Mouse (Mus musculus) stomach, embryonic 15.5 days (tissue): ENCODE results near the gene Smarcd3. TPM values are rescaled to one million over a fixed set of nuclear protein-coding genes. Genes with fewer than 3 reads are reported as not detected.

Experiments used
- ATAC-seq: fragments of 200-750 bp; cut with Nextera tagmentation; 2 replicates; pipeline ENCODE4 v1.8.0; 2017; ENCODE audit warnings: low read depth, moderate number of reproducible peaks, moderate TSS enrichment; ENCODE audit not compliant: insufficient read depth, low FRiP score
- H3K27ac ChIP-seq: fragments of 300-500 bp; sonication (generic); 2 replicates; pipeline ENCODE4 v1.5.1; 2015; ENCODE audit warnings: mild to moderate bottlenecking, inconsistent platforms
- H3K27me3 ChIP-seq: fragments of 300-500 bp; sonication (generic); replicated peaks from 2 replicates; pipeline ENCODE4 v1.6.1; 2015; ENCODE audit warnings: inconsistent platforms
- H3K36me3 ChIP-seq: fragments of 300-500 bp; sonication (generic); 2 replicates; pipeline ENCODE4 v1.6.1; 2015; ENCODE audit warnings: inconsistent platforms
- H3K4me1 ChIP-seq: fragments of 300-500 bp; sonication (generic); 2 replicates; pipeline ENCODE4 v1.6.1; 2015; ENCODE audit warnings: inconsistent platforms
- H3K4me2 ChIP-seq: fragments of 300-500 bp; sonication (generic); 2 replicates; pipeline ENCODE4 v1.6.1; 2015; ENCODE audit warnings: mild to moderate bottlenecking, inconsistent platforms
- H3K4me3 ChIP-seq: fragments of 300-500 bp; sonication (generic); replicated peaks from 2 replicates; pipeline ENCODE4 v1.5.1; 2015; ENCODE audit warnings: inconsistent platforms
- H3K9ac ChIP-seq: fragments of 300-500 bp; sonication (generic); 2 replicates; pipeline ENCODE4 v1.6.1; 2015; ENCODE audit warnings: inconsistent platforms
- H3K9me3 ChIP-seq: fragments of 300-500 bp; sonication (generic); 2 replicates; pipeline ENCODE4 v1.6.1; 2016; ENCODE audit warnings: inconsistent platforms
- WGBS: fragments of 180-500 bp; shearing (Covaris S2); methylation state at CpG from one replicate; pipeline ENCODE4 v1.1.7; 2015; 5-methylcytosine and 5-hydroxymethylcytosine counted together
- polyA plus RNA-seq: library from polyadenylated mRNA; unstranded; fragments of >200 nt; fragmentation: Nextera tagmentation; extraction: Ambion mirVana; gene quantifications from 2 replicates; pipeline ENCODE4 v1.2.1, GENCODE M21; 2015

Smarcd3 gene
- polyA plus RNA-seq, 1 experiment from 2014 or later: 22.2 TPM

DNA sequence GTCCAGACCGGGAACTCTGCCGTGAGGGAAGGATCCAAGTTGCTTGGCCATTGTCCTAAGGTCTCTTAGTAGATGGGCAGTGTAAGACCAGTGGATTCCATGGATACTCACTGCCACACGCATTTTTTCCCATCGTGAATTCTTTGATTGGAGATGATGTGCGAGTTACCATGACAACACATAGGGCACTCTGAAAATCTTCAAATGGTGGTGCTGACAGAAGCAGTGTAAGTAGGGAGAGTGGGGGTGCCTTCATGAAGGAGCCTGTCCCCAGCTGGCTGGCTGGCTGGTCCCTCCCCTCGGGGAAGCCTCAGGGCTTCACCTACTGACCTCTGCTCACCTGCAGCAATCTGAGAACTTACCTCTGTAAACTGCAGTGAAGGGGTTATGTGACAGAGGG, 14.9 kb upstream of the Smarcd3 start:
- no peaks in the 10 kb centered on the region for H3K9me3 ChIP-seq
- no peak overlapping the region for H3K9ac ChIP-seq
- no peak overlapping the region for H3K27ac ChIP-seq
- ATAC-seq: no peak
- no peak overlapping the region for H3K4me2 ChIP-seq
- no peak overlapping the region for H3K4me3 ChIP-seq
- H3K4me1 ChIP-seq: no peaks in the 10 kb centered on the region
- H3K36me3 ChIP-seq: no peaks in the 10 kb centered on the region
- WGBS: 63% methylated on average over 6 of the region's 6 CpGs
- H3K27me3 ChIP-seq: no peaks in the 10 kb centered on the region

DNA sequence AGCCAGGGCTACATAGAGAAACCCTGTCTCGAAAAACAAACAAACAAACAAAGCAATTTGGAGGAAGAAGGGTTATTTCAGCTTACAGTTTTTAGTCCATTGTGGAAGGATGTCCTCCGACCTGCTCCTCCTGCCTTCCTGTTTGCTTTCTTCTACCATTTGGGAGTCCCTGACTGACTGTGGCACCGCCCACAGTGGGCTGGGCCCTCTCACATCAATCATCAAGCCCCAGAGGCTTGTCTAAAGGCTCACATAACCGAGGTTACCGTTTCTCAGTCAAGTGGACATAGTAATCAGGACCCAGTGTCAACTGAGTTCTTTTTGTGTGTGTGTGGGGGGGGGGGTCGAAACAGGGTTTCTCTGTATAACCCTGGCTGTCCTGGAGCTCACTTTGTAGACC, 13.9 kb upstream of the Smarcd3 start:
- WGBS: 43% methylated on average over 6 of the region's 6 CpGs
- no peak for ATAC-seq

DNA sequence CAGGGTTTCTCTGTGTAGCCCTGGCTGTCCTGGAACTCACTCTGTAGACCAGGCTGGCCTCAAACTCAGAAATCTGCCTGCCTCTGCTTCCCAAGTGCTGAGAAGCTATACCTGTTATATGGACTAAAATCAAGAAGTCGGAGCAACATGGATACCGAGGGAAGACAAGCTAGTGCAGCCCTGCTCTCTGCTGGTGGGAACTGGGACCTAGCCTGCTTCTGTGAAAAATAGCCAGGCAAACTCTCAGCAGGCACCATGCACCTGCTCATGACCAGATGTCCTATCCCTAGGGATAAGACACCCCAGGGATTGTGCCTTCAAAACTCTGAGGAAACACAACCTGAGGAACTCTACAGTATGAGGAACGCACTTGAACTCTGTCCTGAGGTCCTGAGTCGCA, 12.8 kb upstream of the Smarcd3 start:
- 71% methylated on average over 4 of the region's 4 CpGs for whole genome bisulfite sequencing
- Histone ChIP-seq H3K9me3 (no peaks in the 10 kb centered on the region), H3K4me2 (no peak overlapping the region), H3K4me1 (no peaks in the 10 kb centered on the region), H3K4me3 (no peak overlapping the region), H3K27me3 (no peaks in the 10 kb centered on the region), H3K27ac (no peak overlapping the region), H3K36me3 (no peaks in the 10 kb centered on the region), H3K9ac (no peak overlapping the region)
- ATAC-seq: no peak

More for the DNA sequence above, 13.9 kb upstream of the Smarcd3 start:
- Histone ChIP-seq H3K4me3 (no peak overlapping the region), H3K4me1 (no peaks in the 10 kb centered on the region), H3K4me2 (no peak overlapping the region), H3K9ac (no peak overlapping the region), H3K27ac (no peak overlapping the region), H3K36me3 (no peaks in the 10 kb centered on the region), H3K9me3 (no peaks in the 10 kb centered on the region), H3K27me3 (no peaks in the 10 kb centered on the region)

DNA sequence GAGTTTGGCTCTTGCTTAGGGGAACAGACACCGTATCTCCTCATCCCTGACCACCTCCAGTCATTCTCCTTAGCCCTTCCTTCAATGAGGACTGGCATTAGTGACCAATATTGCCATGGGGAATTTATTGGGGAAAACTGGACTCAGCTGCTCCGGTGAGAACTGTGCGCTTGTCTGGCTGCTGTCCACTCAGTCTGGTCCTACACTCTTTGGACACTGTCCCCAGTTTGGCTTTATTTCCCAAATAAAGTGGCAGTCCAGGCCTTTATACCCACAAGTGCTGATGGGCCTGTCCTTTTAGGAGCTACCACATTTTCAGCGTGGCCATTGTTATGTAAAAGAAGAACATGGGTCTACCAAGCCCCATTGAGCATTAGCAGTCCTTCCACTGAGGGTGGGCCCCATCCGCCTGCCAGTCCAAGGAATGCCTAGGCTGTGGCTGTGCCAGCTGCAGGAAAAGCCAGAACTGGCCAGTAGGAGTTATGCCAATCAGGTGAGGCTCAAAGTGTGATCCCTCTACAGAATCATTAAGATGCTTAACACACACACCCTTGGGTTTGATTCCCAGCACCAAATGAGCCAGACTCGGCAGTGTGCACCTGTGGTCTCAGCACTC, 11.4 kb upstream of the Smarcd3 start:
- H3K36me3 ChIP-seq: no peaks in the 10 kb centered on the region
- H3K4me1 ChIP-seq: no peaks in the 10 kb centered on the region
- H3K27me3 ChIP-seq: no peaks in the 10 kb centered on the region
- 71% methylated on average over 6 of the region's 6 CpGs for WGBS
- no peak overlapping the region for H3K27ac ChIP-seq
- no peak overlapping the region for H3K4me2 ChIP-seq
- no peak for ATAC-seq
- no peaks in the 10 kb centered on the region for H3K9me3 ChIP-seq
- no peak overlapping the region for H3K9ac ChIP-seq
- no peak overlapping the region for H3K4me3 ChIP-seq

DNA sequence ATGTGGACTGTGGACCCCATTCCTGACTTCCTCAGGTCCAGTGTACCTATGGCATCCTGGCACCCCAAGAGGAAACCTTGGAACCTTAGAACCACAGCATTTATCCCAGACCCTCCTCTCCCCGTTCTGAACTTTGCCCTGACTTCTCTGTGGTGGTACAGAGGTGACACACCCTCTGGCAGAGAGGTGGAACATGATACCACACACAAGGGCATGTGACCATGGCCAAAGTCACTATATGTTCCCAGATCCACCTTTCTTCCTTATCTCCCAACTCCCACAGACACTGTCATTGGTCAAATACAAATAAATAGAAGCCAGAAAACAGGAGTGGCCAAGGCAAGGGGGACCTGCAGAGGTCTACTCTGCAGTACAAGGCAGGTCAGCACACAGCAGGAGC, 10.9 kb upstream of the Smarcd3 start:
- Histone ChIP-seq H3K9ac (no peak overlapping the region), H3K27ac (no peak overlapping the region), H3K4me1 (no peaks in the 10 kb centered on the region), H3K4me3 (no peak overlapping the region), H3K4me2 (no peak overlapping the region), H3K9me3 (no peaks in the 10 kb centered on the region), H3K36me3 (no peaks in the 10 kb centered on the region), H3K27me3 (no peaks in the 10 kb centered on the region)
- WGBS: 36% methylated on average over 1 of the region's 1 CpGs
- ATAC-seq: no peak; the same call in 1 of the 2 replicates

DNA sequence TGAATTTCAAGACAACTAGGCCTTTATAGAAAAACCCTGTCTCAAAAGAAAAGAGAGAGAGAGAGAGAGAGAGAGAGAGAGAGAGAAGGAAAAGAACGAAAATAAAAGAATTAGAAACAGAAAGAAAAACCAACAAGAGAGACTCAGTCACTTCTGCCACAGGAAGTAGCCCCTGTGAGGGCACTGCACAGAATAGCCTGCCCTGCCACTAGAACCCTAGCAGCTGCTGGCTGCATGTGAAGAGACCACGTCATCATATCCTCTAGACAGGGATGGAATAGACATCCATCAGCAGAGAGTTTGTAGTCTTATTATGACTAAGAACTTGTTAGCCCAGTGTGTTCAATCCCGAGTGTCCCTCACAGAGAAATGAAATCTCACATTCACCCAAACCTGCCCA, 5.5 kb upstream of the Smarcd3 start:
- Histone ChIP-seq H3K4me2 (no peak overlapping the region), H3K36me3 (no peaks in the 10 kb centered on the region), H3K9me3 (no peaks in the 10 kb centered on the region), H3K27me3 (0 out of 2 replicates have a peak, but pooled peaks cover under 1% of the 10 kb centered on the region), H3K27ac (no peak overlapping the region), H3K4me3 (no peak overlapping the region), H3K4me1 (no peaks in the 10 kb centered on the region), H3K9ac (no peak overlapping the region)
- 56% methylated on average over 3 of the region's 3 CpGs for WGBS
- no peak for ATAC-seq

DNA sequence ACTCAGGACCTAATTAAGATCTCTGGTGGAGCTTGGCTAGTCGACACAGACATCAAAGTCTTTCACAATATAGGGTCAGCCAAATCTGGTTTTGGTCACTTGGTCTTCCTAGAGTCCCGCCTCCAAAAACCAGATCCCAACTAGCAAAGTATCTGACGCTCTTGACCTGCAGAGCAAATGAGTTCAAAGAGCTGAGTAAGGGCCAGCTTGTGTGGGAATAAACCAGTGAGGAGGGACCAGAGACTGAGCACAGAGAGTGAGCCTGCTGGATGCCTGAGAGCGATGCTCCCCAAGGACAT, 560 bp upstream of the Smarcd3 start:
- H3K9me3 ChIP-seq: no peaks in the 10 kb centered on the region
- H3K4me2 ChIP-seq: peak overlapping the region; percentile 69
- no peak overlapping the region for H3K27ac ChIP-seq
- H3K36me3 ChIP-seq: no peaks in the 10 kb centered on the region
- ATAC-seq: no peak
- 0 out of 2 replicates have a peak, but pooled peaks cover 12% of the 10 kb centered on the region for H3K27me3 ChIP-seq
- H3K4me1 ChIP-seq: peaks cover 4% of the 10 kb centered on the region
- peak overlapping the region; percentile 46 for H3K4me3 ChIP-seq
- 36% methylated on average over 4 of the region's 4 CpGs for WGBS
- 0 out of 2 replicates have a peak overlapping the region, but pooled peaks have one; percentile 1 for H3K9ac ChIP-seq

DNA sequence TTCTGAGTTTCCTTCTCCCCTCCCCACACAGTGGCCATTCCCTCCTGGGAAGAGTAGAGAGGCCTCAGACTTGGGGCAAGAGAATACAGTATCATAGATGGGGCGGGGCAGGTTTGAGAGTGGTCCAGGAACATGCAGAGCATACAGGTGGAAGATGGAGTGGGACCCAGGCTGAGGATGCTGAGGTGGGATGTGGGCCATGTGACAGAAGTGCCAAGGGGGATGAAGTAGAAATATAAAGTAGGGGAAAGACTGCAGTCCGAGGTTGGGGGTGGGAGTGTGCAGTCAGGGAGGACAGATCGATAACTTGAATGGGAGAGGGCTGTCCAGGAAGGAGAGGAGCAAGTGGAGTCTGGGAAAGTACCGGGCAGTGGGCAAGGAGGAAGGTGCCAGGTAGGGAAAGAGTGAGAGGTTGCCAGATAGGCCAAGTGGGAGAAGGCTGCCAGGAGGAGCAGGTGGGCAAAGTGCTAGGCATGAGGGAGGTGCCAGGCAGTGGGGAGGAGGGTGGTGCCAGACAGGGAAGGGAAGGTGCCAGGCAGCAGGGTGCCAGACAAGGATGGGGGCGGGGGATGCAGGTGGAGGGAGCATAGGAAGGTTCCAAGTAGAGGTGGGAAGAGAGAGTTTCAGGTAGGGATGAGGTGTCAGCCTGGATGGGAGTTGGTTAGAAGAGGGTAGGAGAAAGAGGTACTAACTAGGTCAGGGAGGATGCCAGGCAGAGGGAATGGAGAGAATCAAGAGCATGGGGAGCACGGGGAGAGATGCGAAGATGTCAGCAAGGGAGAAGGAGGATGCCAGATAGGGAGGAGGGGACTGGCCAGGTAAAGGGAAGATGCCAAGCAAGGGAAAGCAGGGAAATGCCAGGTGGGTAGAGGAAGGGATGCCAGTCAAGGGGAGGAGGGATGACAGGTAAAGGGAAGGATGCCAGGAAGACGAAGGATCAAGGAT, 898 bp downstream of the Smarcd3 start:
- Histone ChIP-seq H3K27ac (no peak overlapping the region), H3K9ac (no peak overlapping the region), H3K4me3 (no peak overlapping the region), H3K4me1 (peaks cover 4% of the 10 kb centered on the region), H3K9me3 (no peaks in the 10 kb centered on the region), H3K4me2 (peak overlapping the region; percentile 69), H3K36me3 (no peaks in the 10 kb centered on the region), H3K27me3 (0 out of 2 replicates have a peak, but pooled peaks cover 12% of the 10 kb centered on the region)
- 41% methylated on average over 8 of the region's 8 CpGs for WGBS
- no peak for ATAC-seq

DNA sequence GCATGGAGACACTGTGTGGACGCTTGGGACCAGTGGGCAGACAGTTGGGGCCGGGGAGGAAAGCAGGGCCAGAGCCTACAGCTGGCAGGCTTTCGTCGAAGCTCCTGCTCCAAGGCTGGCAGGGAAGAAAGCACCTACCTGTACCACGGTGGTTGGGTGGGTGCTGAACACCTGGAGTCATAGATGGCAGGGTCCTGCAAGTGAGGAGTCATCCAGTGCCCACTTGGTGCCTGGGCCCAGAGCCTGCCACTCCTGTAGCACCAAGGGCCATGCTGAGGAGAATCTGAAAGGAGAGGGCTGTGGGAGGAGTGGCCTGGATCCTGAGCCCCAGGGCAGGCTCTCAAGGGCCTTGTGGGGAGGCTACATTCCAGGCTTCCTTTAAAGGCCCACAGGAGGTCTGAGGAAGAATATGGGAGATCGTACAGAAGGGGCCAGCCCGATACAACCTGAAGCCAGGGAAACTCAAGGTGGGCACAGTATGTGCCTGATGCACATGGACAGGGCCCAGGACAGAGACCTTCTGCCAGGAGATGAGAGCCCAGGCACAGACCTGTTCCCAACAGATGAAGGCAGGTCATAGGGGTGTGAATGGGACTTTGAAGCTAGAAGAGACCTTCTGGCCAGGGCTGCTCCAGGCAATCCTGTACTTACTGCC, 1.7 kb downstream of the Smarcd3 start:
- no peak for ATAC-seq
- whole genome bisulfite sequencing: 77% methylated on average over 7 of the region's 7 CpGs

DNA sequence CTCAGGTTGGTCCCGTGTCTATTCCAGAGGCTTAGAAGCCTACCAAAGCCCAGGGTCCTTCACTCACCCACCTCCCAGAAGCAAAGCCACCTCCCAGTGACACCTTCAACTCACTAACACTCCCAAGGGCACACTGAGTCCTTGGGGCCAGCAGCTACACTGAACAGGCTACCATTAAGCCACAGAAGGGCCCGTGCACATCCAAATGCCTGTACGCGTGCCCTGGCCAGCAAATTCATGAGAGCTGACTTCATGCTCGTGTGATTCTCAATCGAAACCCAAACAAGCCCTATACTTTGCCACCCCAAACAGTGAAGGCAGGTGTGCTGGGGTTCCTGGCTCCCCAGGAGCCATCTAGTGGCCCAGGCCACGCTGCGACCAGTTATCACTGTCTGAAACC, 3.6 kb downstream of the Smarcd3 start:
- H3K4me3 ChIP-seq: no peak overlapping the region
- H3K9me3 ChIP-seq: no peaks in the 10 kb centered on the region
- 76% methylated on average over 8 of the region's 8 CpGs for WGBS
- no peaks in the 10 kb centered on the region for H3K36me3 ChIP-seq
- no peak overlapping the region for H3K4me2 ChIP-seq
- no peak for ATAC-seq
- H3K27ac ChIP-seq: no peak overlapping the region
- peaks cover 4% of the 10 kb centered on the region for H3K4me1 ChIP-seq
- H3K27me3 ChIP-seq: 0 out of 2 replicates have a peak, but pooled peaks cover 12% of the 10 kb centered on the region
- H3K9ac ChIP-seq: no peak overlapping the region

More for the DNA sequence above, 1.7 kb downstream of the Smarcd3 start:
- Histone ChIP-seq H3K36me3 (no peaks in the 10 kb centered on the region), H3K27ac (no peak overlapping the region), H3K4me3 (no peak overlapping the region), H3K27me3 (0 out of 2 replicates have a peak, but pooled peaks cover 12% of the 10 kb centered on the region), H3K9me3 (no peaks in the 10 kb centered on the region), H3K4me2 (no peak overlapping the region), H3K4me1 (peaks cover 4% of the 10 kb centered on the region), H3K9ac (no peak overlapping the region)

DNA sequence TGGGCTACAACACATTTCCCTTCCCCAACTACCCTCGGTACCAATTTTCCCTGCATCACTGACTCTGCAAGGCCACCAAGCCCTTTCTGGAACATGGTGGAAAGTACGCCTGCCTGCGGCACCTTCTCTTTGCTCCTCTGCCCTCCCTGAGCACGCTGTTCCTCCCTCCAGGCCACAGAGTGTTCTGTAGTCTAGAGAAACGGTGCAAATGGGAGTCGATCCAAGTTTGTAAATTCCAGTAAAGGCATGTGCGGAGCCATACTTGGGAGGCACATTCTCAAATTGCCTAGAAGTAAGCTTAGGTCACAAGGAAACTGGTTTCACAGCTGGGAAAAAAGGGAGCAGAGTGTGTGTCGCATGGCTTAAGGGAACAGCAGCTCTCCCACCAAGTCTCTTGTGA, 4.1 kb downstream of the Smarcd3 start:
- H3K27me3 ChIP-seq: 0 out of 2 replicates have a peak, but pooled peaks cover 12% of the 10 kb centered on the region
- ATAC-seq: no peak
- no peak overlapping the region for H3K9ac ChIP-seq
- H3K36me3 ChIP-seq: no peaks in the 10 kb centered on the region
- no peak overlapping the region for H3K4me2 ChIP-seq
- H3K27ac ChIP-seq: no peak overlapping the region
- 53% methylated on average over 8 of the region's 8 CpGs for WGBS
- no peak overlapping the region for H3K4me3 ChIP-seq
- peaks cover 4% of the 10 kb centered on the region for H3K4me1 ChIP-seq
- no peaks in the 10 kb centered on the region for H3K9me3 ChIP-seq

DNA sequence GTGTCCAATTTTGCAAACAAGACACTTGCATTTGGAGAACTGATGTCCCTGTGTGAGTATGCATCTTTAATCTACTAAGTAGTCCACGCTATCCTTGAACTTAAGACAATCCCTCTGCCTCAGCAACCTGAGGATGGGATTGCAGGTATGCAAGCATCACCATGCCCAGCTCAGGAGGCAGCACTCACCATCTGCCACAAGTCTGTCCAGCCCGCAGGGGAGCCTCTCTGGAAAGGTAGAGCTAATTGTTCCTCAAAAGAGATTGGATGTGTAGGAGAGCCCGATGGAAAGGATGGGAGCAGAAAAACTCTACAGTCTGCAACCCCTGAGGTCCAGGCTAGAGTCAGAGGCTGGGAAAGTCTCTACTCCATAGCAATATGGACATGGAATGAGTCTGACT, 5.3 kb downstream of the Smarcd3 start:
- Histone ChIP-seq H3K4me2 (no peak overlapping the region), H3K9me3 (no peaks in the 10 kb centered on the region), H3K4me3 (no peak overlapping the region), H3K9ac (no peak overlapping the region), H3K36me3 (no peaks in the 10 kb centered on the region), H3K27ac (no peak overlapping the region), H3K4me1 (peaks cover 3% of the 10 kb centered on the region), H3K27me3 (0 out of 2 replicates have a peak, but pooled peaks cover 8% of the 10 kb centered on the region)
- 72% methylated on average over 3 of the region's 3 CpGs for WGBS
- no peak for ATAC-seq
